Mouse (Mus musculus) layer of hippocampus, adult 9-10 months (tissue): ENCODE results near the gene Ankrd33.

Experiments used
- DNase-seq: peaks from one replicate; pipeline ENCODE4 v3.0.0; 2022; ENCODE audit warnings: low spot score

Ankrd33 gene

DNA sequence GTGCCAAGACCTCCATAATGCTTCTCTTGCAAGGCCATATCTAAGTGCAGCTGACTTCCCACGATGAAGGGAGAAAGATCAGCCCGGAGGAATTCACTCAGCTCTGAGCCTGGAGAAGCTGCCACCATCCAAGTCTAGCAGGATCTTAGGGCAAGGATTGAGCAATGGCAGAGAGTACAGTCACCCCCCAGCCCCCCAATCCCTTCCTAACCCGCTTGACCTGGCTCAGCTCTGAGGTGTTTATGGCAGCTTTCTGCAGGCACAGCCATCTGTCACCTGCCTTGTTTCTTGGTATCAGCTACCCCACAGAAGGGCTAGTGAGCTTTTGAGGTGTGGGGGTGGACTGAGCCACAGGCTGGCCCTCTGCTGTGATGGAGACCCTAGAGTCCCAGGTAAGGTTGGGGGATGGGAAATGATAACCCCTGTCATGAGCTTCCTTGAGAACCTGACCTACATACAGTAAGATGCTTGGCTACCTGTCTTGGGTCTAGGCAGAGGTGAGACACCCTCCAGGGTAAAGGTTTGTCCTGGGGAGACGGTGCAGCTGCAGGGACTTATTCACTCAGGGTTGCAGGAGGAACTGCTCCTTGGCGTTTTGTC lies at the start of gene Ankrd33:
Ankrd33 (plus strand) TSS at position 245 of the 600 bp plus-strand sequence.
- no peak for DNase-seq

DNA sequence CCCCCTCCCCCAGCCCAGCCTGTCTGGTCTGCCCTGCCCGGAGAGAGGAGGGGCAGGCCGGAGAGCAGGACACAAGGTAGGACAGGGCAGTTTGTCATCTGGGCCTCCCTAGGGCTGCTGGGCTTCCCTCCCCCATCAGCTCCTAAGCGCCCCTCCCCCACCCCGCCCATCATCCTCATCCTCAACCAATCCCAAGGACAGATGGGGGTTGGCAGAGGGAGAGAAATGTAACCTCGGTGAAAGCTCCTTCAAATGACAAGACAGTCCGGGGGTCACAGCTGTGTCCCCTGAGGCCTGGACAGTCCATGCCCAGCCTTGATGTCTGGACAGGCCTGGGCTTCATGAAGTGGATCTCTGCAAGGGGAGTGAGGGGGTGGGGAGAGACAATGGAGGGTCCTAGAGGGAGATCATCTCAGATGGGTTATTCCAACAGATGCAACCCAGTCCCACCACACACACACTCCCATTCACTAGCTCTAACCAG lies 49.1 kb upstream of the Ankrd33 start:
- no peak for DNase-seq

GRCm38 (mm10) chr15:101066920-101067696 lies 48.4 kb upstream of the Ankrd33 start:
- DNase-seq: no peak

DNA sequence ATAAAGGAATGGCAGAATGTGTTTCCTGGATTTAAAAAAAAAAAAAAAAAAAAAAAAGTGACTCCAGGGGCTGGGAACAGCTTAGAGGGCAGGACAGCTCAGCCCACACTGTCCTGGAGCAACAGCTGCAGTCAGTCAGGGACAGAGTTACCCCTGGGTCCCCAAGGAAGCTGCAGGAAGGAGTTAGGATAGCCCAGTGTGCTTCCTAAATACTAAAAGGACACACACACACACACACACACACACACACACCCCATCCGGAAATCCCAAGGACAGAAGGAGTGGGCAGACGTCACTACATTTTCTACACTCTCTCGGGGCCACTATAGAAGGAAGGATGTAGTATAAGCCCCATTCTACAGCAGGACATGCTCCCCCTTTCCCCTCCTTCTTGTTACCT lies 47.5 kb upstream of the Ankrd33 start:
- DNase-seq: no peak

DNA sequence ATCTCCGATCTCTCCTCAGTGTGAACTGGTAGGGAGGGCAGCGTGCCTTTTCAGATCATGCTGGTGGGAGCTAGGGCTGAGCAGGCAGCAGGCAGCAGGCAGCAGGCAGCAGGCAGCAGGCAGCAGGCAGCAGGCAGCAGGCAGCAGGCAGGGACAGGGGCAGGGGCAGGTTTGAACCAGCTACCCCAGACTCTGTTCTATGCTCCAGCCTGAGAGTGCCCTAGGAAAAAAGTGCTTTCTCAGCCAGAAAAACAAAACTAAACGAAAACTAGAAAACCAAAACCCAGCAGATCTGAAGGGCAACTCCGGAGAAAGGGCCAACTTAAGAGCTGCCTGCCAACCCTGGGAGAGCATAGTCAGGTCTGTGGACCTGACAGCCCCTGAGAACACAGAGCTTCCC lies 46.9 kb upstream of the Ankrd33 start:
- no peak for DNase-seq

GRCm38 (mm10) chr15:101069641-101070190 lies 45.8 kb upstream of the Ankrd33 start:
- DNase-seq: no peak

DNA sequence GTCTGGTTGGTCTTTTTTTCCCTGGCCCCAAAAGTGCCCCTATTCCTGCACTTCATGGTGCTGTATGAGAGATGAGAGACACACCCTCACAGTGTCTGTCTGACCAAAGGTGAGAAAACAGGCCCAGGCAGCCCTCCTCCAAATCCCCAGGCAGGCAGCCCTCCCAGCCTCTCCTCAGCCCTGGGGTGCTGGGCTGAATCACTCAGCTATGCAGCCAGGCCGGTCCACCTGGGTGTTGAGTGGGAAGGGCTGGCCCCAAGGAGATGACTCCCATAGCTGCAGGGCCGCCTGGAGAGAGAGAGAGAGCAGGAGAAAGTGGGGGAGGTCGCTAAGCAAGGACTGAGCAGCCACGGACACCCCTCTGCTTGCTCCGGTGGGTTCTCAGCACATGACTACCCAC lies 44.8 kb upstream of the Ankrd33 start:
- no peak for DNase-seq

GRCm38 (mm10) chr15:101072736-101073135 lies 42.8 kb upstream of the Ankrd33 start:
- no peak for DNase-seq

- no peak for DNase-seq
Observed at GRCm38 (mm10) chr15:101074067-101074466, 41.5 kb upstream of the Ankrd33 start.

DNA sequence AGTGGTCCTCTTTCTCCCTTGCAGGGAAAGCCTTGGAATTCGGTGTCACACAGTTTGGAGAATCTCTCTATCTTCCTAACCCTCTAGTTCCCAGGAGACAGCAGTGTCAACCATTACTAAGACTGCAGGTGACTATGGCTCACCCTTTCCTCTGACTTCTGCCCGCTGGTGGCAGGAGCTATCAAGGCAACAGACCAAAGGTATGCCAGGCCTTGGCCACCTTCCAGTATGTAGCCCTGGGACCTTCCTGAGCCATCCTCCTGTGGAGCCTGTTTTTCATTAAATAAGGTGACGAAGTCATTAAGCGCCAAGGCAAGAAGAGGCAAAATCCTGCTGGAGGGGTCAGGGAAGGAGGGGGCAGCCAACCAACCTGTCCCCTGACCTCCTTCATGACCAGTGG lies 40.4 kb upstream of the Ankrd33 start:
- no peak for DNase-seq

DNA sequence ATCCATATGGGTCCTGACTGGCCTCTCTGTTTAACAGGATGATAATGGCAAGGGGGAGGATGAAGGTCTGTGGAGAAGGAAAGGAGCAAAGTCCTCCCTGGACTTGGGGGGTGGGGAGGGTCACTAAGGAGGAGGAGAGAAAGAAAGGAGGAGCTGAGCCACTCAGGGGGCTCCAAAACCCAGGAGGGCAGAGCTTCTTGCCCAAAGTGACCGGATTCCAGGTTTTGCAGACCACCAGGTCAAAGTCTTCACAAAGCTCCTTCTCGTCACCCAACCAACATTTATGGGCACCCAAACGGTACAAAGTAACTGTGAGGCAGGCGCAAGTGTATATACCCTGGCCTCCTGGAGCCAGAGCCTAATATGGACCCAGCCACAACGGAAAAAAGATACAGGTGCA lies 39.9 kb upstream of the Ankrd33 start:
- no peak for DNase-seq

- no peak for DNase-seq
Observed at GRCm38 (mm10) chr15:101076071-101077000, 39.2 kb upstream of the Ankrd33 start.

DNA sequence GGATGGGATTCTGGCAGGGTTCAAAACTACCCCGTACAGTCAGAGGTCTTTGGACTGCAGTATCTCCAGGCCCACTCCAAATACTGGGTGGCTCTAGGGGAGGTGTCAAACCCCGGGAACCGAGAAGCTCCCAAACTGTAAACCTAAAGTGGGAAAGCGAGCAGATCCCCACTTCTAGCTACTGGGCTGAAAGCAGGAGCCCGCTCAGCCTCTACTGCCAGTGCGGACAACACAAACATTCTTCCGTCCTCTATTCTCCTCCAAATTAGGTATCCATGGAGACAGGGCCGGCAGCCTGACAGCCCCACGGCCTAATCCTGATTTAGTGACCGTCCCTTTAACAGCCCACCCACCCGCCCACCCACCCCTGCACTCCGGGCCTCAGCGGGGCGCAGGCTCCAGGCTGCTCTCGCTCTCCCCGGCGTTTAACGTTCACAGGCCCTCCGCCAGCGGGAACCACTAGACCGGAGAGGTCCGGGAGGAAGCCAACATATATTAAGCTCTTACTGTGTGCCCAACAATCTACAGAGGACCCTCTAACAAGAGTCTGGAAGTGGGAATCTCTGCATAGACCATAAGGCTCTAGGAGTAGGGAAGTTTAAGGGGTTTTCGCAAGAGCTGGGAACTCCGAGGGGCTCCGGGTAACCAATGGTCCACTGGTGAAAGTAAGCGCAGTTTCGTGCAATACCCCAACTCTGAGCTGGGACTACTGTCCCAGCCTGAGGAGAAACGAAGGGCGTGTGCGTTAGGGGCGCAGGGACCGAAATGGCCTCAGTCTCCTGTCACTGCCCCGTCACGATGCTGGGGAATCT lies 38.3 kb upstream of the Ankrd33 start:
- no peak for DNase-seq

DNA sequence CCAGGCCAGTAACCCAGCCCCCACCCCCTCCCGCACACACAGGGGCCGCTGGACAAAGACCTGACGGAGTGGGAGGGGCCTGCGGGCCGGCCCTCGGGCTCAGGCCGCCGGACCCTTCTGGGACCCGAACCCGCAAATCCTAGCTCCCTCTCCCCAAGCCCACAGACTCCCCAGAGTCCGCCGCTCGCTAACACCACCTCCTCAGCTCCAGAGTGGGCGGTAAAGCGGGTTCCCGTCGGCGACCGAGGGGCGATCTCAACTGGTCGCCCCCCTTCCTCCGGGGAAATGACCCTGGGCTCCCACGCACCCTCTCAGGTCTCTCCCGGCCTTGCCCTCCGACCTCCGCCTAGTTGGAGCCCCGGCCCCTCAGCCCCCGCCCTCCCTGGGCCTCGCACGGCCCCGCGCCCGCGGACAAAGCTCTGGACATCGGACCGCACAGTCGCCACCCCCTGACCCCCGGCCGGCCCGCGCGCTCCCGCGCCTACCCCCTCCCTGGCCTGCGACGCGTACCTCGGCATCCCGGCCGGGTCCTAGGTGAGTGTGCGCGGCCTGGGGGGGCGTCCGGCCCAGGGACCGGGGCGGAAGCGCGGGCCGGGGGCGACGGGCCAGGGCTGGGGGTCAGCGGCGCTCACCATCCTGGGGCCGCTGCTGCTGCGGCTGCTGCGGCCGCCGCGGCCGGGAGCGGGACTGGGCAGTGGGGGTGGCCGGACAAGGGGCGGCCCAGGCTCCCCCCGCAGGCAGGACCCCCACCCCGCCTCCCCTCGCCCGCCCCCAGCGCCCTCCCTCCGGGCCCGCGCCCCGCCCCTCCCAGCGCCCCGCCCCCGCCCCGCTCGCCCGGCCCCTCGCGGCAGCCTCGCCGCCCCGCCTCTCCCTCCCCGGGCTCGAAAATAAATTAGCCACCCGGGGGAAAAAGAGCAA lies 37.5 kb upstream of the Ankrd33 start, which contains the start of gene Fignl2:
Fignl2 (minus strand) TSS at position 755 of the 918 bp plus-strand sequence.
- DNase-seq: no peak

GRCm38 (mm10) chr15:101078731-101079156 lies 36.8 kb upstream of the Ankrd33 start:
- peak; percentile 47 for DNase-seq

DNA sequence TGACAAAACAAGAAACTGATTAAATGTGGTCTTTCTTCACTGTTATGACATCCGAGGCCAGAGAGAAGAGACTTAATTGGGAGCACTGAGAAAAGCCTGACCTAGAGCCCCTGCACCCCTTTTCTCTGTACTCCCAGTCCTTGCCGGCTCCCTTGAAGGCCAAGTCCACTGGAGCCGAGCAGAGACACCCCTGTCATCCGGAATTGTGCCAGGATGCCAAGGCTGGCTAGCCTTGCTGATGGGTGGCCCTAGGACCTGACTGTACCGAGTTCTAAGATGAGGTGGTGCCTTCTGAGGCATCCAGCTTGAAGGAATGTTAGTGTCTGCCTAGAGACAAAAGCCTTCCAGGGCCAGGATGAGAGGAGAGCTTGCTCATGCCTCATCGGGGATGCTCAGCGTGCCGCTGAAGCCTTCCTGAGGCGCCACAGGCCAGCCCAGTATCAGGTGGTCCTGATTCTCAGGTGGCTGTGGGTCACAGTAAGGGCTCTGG lies 35.5 kb upstream of the Ankrd33 start:
- DNase-seq: no peak

DNA sequence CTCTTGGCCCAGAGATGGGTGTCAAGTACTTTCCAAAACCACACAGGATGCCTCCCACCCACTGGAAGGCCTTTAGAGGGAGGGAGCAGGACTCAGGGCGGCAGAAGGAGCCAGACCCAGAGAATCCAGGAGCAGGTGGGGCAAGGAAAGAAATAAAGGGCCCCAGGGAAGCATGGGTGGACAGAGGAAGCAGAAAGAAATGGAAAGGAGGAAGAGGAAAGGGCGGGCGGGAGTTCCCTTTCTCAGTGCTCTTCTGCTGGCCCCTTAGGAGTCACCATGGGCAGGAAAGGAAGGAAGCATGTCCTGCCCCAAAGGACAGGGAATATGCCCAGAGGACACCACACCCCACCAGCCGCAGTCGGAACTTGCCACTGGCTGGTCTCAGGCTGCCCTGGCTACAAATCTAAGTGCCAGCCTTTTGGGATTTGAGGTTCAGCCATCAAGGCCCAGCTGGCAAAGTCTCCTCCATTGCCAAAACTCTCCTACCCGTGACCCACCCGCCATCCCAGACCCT lies 34.5 kb upstream of the Ankrd33 start:
- DNase-seq: no peak

DNA sequence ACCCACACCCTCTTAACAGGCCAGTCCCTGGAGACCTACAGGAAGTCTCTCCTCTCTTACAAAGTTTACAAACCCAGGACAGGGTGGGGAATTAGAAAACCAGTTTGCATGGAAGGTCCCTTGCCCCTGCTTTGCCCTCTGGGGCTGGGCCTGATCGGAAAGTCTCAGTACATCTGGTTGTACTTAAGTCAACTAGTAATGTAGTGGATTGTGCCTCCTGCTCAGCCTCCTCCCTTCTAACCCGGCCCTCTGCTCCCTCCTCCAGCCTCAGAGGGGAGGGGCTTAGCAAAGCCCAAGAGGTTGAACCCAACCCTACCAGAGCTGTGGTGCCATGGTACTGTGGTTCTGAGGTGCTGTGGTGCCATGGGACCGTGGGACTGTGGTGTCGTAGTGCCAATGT lies 33.3 kb upstream of the Ankrd33 start:
- no peak for DNase-seq

DNA sequence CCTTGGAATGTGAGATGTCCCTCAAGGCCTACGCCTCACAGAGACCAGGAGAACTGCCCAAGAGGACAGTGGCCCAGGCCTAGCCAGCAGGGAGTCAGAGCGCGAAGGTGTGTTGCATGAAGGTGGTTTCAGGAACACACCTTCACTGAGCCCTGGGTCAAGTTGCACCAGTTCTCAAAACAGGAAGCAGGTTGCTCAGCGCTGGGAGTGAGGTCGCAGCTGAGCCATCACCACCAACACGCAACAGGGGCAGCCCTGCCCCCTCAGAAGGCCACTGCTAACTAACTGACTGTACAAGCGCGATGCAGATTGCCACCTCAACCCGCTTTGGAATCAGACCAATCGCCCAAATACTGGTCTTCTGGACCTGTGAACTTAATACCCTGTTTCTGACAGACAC lies 31.1 kb upstream of the Ankrd33 start:
- no peak for DNase-seq

DNA sequence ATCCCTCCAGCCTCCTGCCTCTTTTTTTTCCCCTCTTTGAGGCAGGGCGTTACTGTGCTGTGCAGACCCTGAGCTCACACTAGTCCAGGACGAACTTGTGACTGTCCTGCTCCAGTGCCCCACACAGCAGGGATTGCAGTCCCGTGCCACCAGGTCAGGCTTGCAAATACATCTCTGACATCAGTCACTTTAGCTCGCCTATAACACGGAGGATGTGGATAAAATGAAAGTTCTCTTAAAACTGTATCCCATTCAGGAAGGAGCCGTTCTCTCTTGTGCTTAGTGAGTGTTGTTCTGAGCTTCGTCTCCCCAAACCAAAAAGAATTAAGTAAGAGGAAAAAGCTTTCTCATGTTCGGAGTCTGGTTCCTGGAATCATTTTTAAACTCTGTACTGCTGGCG lies 29.1 kb upstream of the Ankrd33 start:
- no peak for DNase-seq
